Mouse (Mus musculus): ENCODE data around the gene Midn.
A peak's percentile ranks its signal among the peaks of the same experiment; 100 is the strongest.
"Not testable (repeated sequence)": the region's sequence is repeated elsewhere in the genome, so short reads cannot be mapped to it uniquely, and the experiment has no call there.

Midn gene

GRCm38 (mm10) chr10:80159021-80159560 lies 11.0 kb downstream of the Midn start:
- peak; percentile 62 for DNase-seq

GRCm38 (mm10) chr10:80159561-80160454 lies 11.7 kb downstream of the Midn start:
- peak; percentile 98 for DNase-seq

GRCm38 (mm10) chr10:80160455-80161371 lies 12.6 kb downstream of the Midn start:
- peak; percentile 80 for DNase-seq

- peak; percentile 41 for DNase-seq
These were observed 13.6 kb downstream of the Midn start for GRCm38 (mm10) chr10:80161522-80162242.

- DNase-seq, result no peak
These were observed 14.2 kb downstream of the Midn start for GRCm38 (mm10) chr10:80162243-80162608.

GRCm38 (mm10) chr10:80162716-80163299 lies 14.7 kb downstream of the Midn start:
- DNase-seq, result no peak

- peak; percentile 42 for DNase-seq
These were observed 15.6 kb downstream of the Midn start for GRCm38 (mm10) chr10:80163721-80164120.

- peak; percentile 71 for DNase-seq
These were observed 16.3 kb downstream of the Midn start for GRCm38 (mm10) chr10:80164161-80164997.

GRCm38 (mm10) chr10:80164998-80165344 lies 16.9 kb downstream of the Midn start:
- DNase-seq, result peak; percentile 98

- peak; percentile 61 for DNase-seq
These were observed 17.5 kb downstream of the Midn start, which contains the start of gene Cirbp for GRCm38 (mm10) chr10:80165392-80166128. Gene Cirbp (plus strand): TSS chr10:80165985.

GRCm38 (mm10) chr10:80166136-80166535 lies 18.1 kb downstream of the Midn start:
- DNase-seq, result not testable (repeated sequence)

GRCm38 (mm10) chr10:80167460-80168037 lies 19.5 kb downstream of the Midn start:
- DNase-seq, result peak; percentile 99

- DNase-seq, result peak; percentile 94
These were observed 20.1 kb downstream of the Midn start for GRCm38 (mm10) chr10:80168038-80168661.

GRCm38 (mm10) chr10:80169070-80169469 lies 21.0 kb downstream of the Midn start:
- no peak for DNase-seq

- no peak for DNase-seq
These were observed 21.6 kb downstream of the Midn start for GRCm38 (mm10) chr10:80169651-80170050.

- no peak for DNase-seq
These were observed 22.0 kb downstream of the Midn start for GRCm38 (mm10) chr10:80170052-80170451.

- peak; percentile 44 for DNase-seq
These were observed 22.5 kb downstream of the Midn start for GRCm38 (mm10) chr10:80170601-80171021.

- peak; percentile 33 for DNase-seq
These were observed 23.2 kb downstream of the Midn start for GRCm38 (mm10) chr10:80171252-80171651.

GRCm38 (mm10) chr10:80171760-80172526 lies 23.9 kb downstream of the Midn start:
- peak; percentile 50 for DNase-seq

All from cerebellum, adult 8-10 months (tissue).